Mouse (Mus musculus) adrenal gland, adult 8-10 months (tissue): ENCODE measurements around the gene Jmjd4. TPM values are rescaled to one million over a fixed set of nuclear protein-coding genes. Genes with fewer than 3 reads are reported as not detected.

ENCODE experiments used
- DNase-seq: peaks from one replicate; pipeline ENCODE4 v3.0.0; 2022
- total RNA-seq, 4 experiments: library from RNA; stranded (reverse); gene quantifications; 2 replicates each; pipeline ENCODE4 v1.2.4; 2022

Gene Jmjd4
- total RNA-seq = 10 to 100 TPM; 10.4 to 12.1 (median 11.1) TPM

DNA sequence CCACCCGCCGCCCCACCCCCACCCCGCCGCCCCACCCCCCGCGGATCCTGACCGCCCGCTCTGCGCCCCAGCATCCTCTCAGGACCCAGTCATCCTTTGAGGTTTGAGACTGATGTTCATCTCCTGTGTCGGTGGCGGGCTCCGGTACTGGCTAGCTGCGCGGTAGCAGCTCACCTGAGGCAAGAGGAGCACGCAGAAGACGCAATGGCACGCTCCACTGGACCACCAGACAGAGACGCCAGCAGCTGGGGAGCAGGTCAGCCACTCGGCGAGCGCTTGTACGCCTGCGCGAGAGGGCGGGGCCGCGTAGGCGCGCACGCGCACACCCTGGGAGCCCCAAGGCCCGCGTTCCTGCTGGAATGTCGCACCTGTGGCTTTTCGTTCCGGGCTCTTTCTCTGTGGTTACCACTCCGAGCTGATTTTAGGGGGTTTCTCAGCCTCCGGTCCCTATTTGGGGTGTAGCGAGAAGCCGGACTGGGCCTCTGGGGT lies at the start of gene Jmjd4:
Gene Jmjd4 (plus strand): TSS at position 305 of the 489 bp plus-strand sequence.
- peak; percentile 85 for DNase-seq

DNA sequence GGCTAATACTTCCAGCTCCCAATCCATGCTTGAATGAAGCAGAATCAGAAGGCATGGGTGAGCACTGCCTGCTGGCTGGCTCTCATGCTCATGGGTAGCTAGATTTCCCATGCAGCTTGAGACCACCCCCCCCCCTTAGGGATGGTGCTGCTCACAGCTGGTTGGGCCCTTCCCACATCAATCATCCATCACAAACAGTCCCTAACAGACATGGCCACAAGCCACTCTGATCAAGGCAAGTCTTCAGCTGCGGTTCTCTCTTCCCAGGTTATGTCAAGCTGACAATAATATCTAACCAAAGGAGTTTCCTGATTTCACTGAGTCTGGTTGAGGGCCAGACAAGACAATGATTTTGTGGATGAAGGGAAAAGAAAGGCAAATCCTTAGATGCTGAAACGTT lies 49.0 kb upstream of the Jmjd4 start:
- no peak for DNase-seq

- DNase-seq = no peak
Observed at GRCm38 (mm10) chr11:59405761-59406160, 44.1 kb upstream of the Jmjd4 start.

- peak; percentile 78 for DNase-seq
Observed at GRCm38 (mm10) chr11:59410851-59411250, 39.0 kb upstream of the Jmjd4 start.

DNA sequence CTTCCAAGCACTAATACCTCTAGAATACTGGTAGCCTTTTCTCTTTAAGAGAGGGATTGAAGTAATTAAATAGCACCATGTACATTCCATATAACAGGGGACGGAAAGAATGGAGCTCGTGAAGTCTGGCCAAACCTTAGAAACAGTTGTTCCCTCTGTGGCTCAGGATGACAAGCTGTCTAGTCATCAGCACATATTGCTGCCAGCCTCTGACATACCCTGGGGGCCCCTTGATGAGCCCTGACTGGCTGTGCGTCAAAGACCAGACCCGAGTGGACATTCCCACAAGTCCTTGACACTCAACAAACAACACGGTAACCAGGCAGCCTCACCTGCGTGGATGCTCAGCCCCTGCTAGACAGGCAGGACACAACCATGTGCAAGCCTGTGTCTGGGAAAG lies 37.8 kb upstream of the Jmjd4 start:
- no peak for DNase-seq

- DNase-seq = no peak
Observed at GRCm38 (mm10) chr11:59412999-59413863, 36.6 kb upstream of the Jmjd4 start.

DNA sequence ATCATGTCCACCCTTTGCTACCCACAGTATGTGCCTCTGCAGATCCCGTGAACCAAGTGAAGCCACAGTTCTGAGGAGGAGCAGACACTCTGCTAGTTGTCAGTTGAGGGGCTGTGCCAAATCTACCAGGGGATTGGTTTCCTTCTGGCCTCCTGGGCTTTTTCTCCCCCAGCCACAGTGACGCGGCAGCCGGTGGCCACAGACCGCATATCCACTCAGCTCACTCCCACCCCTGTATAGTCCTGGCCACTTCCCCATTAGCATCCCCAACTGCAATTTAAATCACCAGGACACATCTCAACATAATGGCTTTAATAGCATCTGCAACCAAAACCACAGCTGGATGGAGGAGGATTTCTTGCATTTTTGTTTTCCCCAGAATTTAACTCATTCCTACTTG lies 31.1 kb upstream of the Jmjd4 start:
- DNase-seq = no peak

- no peak for DNase-seq
Observed at GRCm38 (mm10) chr11:59421436-59421835, 28.4 kb upstream of the Jmjd4 start.

DNA sequence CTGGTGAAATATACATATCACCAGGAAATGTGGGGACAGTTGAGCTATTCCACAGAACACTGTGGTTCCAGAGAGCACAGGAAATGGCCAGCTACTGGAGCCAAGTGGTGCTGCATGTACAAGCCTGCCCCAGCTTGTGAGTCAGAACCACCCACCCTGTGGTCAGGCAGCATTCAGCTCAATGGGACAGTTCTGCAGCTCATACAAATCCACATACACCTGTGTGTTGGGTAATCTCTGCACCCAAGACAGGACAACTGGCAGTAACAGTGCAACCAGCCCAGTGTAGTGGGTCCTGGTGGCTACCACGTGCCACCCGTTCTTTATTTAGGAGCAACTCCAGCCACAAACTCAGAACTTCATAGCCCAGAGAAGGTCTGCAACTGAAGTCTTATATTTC lies 27.9 kb upstream of the Jmjd4 start:
- DNase-seq = no peak

- no peak for DNase-seq
Observed at GRCm38 (mm10) chr11:59423010-59423588, 26.7 kb upstream of the Jmjd4 start.

- no peak for DNase-seq
Observed at GRCm38 (mm10) chr11:59425671-59426101, 24.2 kb upstream of the Jmjd4 start.

GRCm38 (mm10) chr11:59428057-59428660 lies 21.7 kb upstream of the Jmjd4 start:
- no peak for DNase-seq

GRCm38 (mm10) chr11:59429959-59430358 lies 19.9 kb upstream of the Jmjd4 start:
- DNase-seq = no peak

DNA sequence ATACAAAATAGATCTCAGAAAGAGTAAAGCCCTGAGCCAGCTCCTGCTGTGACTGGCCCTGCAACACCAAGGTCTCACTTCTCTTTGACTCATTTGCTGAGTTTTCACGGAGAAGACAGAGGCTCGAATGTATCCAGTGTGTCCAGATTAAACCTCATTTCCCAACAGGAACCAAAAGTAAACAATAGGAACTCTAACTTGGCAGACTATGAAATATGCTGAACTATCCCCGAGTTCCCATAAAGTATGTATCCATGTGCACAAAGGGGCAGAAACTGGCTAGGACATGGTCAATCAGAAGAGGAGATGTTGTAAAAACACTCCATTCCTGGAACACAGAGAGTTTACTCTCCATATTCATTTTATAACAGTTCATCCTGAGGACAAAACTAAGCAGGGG lies 17.6 kb upstream of the Jmjd4 start:
- DNase-seq = no peak

GRCm38 (mm10) chr11:59437954-59438353 lies 11.9 kb upstream of the Jmjd4 start:
- no peak for DNase-seq

- no peak for DNase-seq
Observed at GRCm38 (mm10) chr11:59443102-59443501, 6.7 kb upstream of the Jmjd4 start.

GRCm38 (mm10) chr11:59450230-59450771 lies 456 bp downstream of the Jmjd4 start:
- DNase-seq = no peak

- no peak for DNase-seq
Observed at GRCm38 (mm10) chr11:59451086-59451485, 1.2 kb downstream of the Jmjd4 start, which contains the start of gene Snap47. Gene Snap47, minus strand, starts transcription at chr11:59451186.

DNA sequence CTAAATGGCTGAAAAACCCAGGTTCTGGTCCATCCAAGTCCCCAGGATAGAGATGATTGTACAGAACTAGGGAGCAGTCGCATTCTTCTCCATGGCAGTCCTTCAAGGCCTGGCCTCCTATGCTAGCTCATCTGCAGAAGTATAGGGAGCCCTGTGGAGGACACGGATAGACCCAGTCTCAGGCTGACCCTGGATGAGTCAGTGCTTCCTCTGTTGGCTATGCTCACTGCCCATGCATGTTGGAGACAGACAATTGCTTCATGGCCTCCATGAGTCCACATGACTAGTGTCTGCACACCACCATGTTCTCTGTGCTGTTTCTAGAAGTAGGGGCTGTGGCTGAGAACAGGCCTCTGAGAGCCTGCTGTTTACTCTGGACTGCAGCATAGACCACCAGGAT lies 6.5 kb downstream of the Jmjd4 start:
- peak; percentile 55 for DNase-seq

DNA sequence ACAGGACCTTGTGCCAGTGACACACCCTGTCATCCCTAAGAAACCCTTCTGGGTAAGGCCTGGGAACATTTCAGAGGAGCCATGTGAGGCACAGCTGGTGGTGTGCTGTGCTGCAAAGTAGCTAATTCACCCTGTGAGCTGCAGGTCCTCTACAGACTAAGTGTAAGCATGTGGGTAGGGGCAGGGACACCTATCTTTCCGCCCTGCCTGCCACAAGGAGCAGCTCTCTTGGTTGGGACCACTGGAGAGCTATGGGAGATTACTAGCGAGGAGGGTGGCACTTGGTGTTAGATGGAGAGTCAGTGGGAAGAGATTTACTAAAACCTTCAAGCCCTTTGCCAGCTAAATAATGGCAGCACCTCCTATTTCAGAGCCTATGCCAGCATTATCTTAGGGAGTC lies 7.0 kb downstream of the Jmjd4 start:
- DNase-seq = no peak

GRCm38 (mm10) chr11:59458973-59459372 lies 9.1 kb downstream of the Jmjd4 start:
- peak; percentile 88 for DNase-seq

GRCm38 (mm10) chr11:59460459-59460858 lies 10.6 kb downstream of the Jmjd4 start:
- DNase-seq = no peak
